Mouse (Mus musculus) liver, embryonic 16.5 days (tissue): ENCODE measurements around the gene Cradd. TPM values are rescaled to one million over a fixed set of nuclear protein-coding genes. Genes with fewer than 3 reads are reported as not detected.

Source experiments
- ATAC-seq: fragments of 200-750 bp; cut with Nextera tagmentation; 2 replicates; pipeline ENCODE4 v1.8.0; 2017; ENCODE audit warnings: low read depth, mild to moderate bottlenecking, moderate number of reproducible peaks, moderate library complexity
- H3K27ac ChIP-seq: fragments of 300-500 bp; sonication (generic); 2 replicates; pipeline ENCODE4 v1.5.1; 2014; ENCODE audit warnings: mild to moderate bottlenecking, low read length
- H3K27me3 ChIP-seq: fragments of 300-500 bp; sonication (generic); 2 replicates; pipeline ENCODE4 v1.6.1; 2014; ENCODE audit warnings: low read depth, low read length, mixed read lengths; ENCODE audit not compliant: control insufficient read depth, insufficient read depth
- H3K36me3 ChIP-seq: fragments of 300-500 bp; sonication (generic); 2 replicates; pipeline ENCODE4 v1.6.1; 2014; ENCODE audit warnings: mild to moderate bottlenecking; ENCODE audit not compliant: control insufficient read depth, insufficient read depth
- H3K4me1 ChIP-seq: fragments of 300-500 bp; sonication (generic); 2 replicates; pipeline ENCODE4 v1.6.1; 2014; ENCODE audit warnings: low read depth, low read length, mixed read lengths; ENCODE audit not compliant: control insufficient read depth
- H3K4me2 ChIP-seq: fragments of 300-500 bp; sonication (generic); 2 replicates; pipeline ENCODE4 v1.6.1; 2014; ENCODE audit warnings: low read depth, low read length, mixed read lengths
- H3K4me3 ChIP-seq: fragments of 300-500 bp; sonication (generic); 2 replicates; pipeline ENCODE4 v1.5.1; 2014; ENCODE audit warnings: low read depth, mild to moderate bottlenecking, low read length
- H3K9ac ChIP-seq: fragments of 300-500 bp; sonication (generic); 2 replicates; pipeline ENCODE4 v1.6.1; 2014; ENCODE audit warnings: low read depth, low read length
- H3K9me3 ChIP-seq: fragments of 300-500 bp; sonication (generic); replicated peaks from 2 replicates; pipeline ENCODE4 v1.6.1; 2016; ENCODE audit warnings: low read length; ENCODE audit not compliant: control insufficient read depth
- WGBS: fragments of 180-500 bp; shearing (Covaris S2); extraction: QIAGEN DNeasy Blood & Tissue Kit; methylation state at CpG from one replicate; pipeline ENCODE4 v1.1.7; 2014; ENCODE audit not compliant: insufficient replicate concordance; 5-methylcytosine and 5-hydroxymethylcytosine counted together
- polyA plus RNA-seq: library from polyadenylated mRNA; unstranded; fragments of >200 nt; fragmentation: Nextera tagmentation; extraction: Ambion mirVana; gene quantifications from 2 replicates; pipeline ENCODE4 v1.2.1, GENCODE M21; 2015

Cradd gene
- polyA plus RNA-seq, 1 experiment from 2014 or later, result 4.4 TPM

GRCm38 (mm10) chr10:95191881-95192280, 132.1 kb downstream of the Cradd start:
- no peak overlapping the region for H3K27ac ChIP-seq
- ATAC-seq, result peak; percentile 57
- H3K9me3 ChIP-seq, result no peaks in the 10 kb centered on the region
- H3K4me1 ChIP-seq, result peaks cover 18% of the 10 kb centered on the region
- no peak overlapping the region for H3K4me3 ChIP-seq
- 0 out of 2 replicates have a peak overlapping the region, but pooled peaks have one; percentile 18 for H3K4me2 ChIP-seq
- 25% methylated on average over 3 of the region's 3 CpGs for WGBS
- no peaks in the 10 kb centered on the region for H3K36me3 ChIP-seq
- H3K9ac ChIP-seq, result no peak overlapping the region
- no peaks in the 10 kb centered on the region for H3K27me3 ChIP-seq

GRCm38 (mm10) chr10:95191151-95191655, 132.7 kb downstream of the Cradd start:
- Histone ChIP-seq H3K27me3 (no peaks in the 10 kb centered on the region), H3K4me3 (no peak overlapping the region), H3K9ac (no peak overlapping the region), H3K36me3 (no peaks in the 10 kb centered on the region), H3K9me3 (no peaks in the 10 kb centered on the region), H3K4me1 (peaks cover 17% of the 10 kb centered on the region), H3K27ac (no peak overlapping the region), H3K4me2 (no peak overlapping the region)
- 72% methylated on average over 9 of the region's 9 CpGs for WGBS
- no peak for ATAC-seq

DNA sequence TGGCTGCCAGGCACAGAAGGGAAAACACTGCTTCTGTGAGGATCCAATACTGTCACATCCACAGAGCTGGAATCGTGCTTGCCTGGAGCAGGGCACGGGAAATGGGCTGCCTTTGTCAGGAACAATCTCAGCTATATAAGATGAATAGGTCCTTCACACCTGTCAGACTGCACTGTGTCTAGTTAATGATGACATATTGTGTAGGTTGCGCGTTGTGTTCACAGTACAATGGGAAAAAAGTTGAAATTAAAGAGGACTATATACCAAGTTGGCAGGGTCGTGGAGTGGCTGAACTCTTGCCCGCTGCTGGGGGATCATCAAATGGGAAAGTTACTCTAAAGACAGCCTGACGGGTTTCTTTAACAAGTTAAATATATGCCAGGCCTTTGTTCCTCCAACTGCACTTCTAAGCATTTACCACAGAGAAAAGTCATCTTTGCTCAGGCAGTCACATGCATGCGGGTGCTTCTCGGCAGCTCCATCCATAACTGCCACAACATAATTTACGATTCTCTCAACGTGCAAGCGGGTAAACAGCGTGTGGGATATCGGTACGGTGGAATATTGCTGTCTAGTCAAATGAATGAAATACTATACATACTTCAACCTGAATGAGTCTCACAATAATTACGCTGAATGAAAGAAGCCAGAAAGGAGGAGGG, 134.3 kb downstream of the Cradd start:
- Histone ChIP-seq H3K9ac (no peak overlapping the region), H3K4me1 (peaks cover 10% of the 10 kb centered on the region)
- ATAC-seq, result no peak

DNA sequence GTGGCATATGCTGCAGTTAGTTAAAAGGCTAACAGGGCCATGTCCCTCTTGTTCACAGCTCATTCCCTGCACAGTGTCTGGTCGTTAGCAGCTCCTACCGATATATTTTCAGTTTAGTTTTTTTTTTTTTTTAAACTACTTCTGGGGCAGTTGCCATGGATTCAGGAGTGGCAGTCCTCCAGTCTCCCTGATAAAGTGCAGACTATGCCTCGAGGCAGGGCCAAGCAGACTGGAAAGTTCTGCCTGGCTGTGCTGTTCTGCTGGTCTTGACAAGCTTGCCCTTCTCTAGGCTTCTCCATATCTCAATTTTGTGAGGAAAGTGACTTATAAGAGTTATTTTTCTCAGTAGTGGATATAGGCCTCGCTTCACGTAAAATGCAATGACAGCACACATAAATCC, 139.7 kb downstream of the Cradd start:
- H3K9ac ChIP-seq, result no peak overlapping the region
- 66% methylated on average over 5 of the region's 5 CpGs for WGBS
- H3K9me3 ChIP-seq, result no peaks in the 10 kb centered on the region
- ATAC-seq, result no peak
- H3K4me3 ChIP-seq, result no peak overlapping the region
- H3K4me1 ChIP-seq, result peaks cover 3% of the 10 kb centered on the region; the same call in 1 of the 2 replicates
- no peaks in the 10 kb centered on the region for H3K27me3 ChIP-seq
- H3K36me3 ChIP-seq, result no peaks in the 10 kb centered on the region
- H3K4me2 ChIP-seq, result no peak overlapping the region
- H3K27ac ChIP-seq, result no peak overlapping the region

More for the DNA sequence above, 134.3 kb downstream of the Cradd start:
- no peaks in the 10 kb centered on the region for H3K9me3 ChIP-seq
- H3K27me3 ChIP-seq, result no peaks in the 10 kb centered on the region
- no peak overlapping the region for H3K27ac ChIP-seq
- H3K4me2 ChIP-seq, result no peak overlapping the region
- H3K4me3 ChIP-seq, result no peak overlapping the region
- no peaks in the 10 kb centered on the region for H3K36me3 ChIP-seq
- WGBS, result 75% methylated on average over 16 of the region's 16 CpGs

DNA sequence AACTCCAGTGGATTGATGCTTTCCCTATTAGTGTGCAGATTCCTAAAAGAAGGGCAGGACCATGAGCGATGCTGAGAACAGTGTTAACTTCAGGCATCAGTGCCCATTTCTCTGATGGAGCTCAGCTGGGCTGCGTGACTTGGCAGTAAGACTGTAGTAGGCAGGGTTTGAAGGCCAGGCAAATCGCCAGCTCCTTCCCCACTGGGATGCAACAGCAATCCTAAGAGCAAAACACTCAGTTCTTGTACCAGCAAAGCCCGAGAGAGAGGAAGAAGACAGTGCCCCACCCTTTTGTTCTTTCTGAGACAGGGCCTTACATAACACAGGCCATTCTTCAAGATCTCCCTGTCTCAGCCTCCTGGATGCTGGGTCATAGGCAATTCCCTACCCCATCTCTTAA, 140.9 kb downstream of the Cradd start:
- WGBS, result 56% methylated on average over 4 of the region's 4 CpGs
- ATAC-seq, result no peak
- no peak overlapping the region for H3K4me3 ChIP-seq

DNA sequence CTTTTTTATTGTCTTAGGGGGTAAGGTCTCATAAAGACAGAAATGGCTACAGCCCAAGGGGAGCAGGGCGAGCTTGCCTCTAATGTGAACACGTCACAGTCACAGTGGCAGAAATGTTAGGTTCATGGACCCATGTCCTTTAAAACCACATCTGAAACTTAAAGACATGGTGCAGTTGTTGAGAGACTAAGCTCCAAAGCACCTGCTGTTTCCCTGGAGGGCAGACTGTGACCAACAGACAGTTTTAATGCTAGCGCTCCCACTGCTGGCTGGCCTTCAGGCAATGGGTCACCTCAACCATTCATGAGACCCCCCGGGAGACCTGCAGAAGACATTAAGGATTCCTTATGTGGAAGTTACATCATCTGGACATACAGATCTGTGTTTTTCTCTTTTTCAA, 141.5 kb downstream of the Cradd start:
- Histone ChIP-seq H3K27ac (no peak overlapping the region), H3K27me3 (no peaks in the 10 kb centered on the region), H3K4me2 (no peak overlapping the region), H3K36me3 (no peaks in the 10 kb centered on the region), H3K4me3 (no peak overlapping the region), H3K4me1 (peaks cover 3% of the 10 kb centered on the region; the same call in 1 of the 2 replicates), H3K9ac (no peak overlapping the region), H3K9me3 (no peaks in the 10 kb centered on the region)
- no peak for ATAC-seq
- WGBS, result 68% methylated on average over 4 of the region's 4 CpGs

More for the DNA sequence above, 140.9 kb downstream of the Cradd start:
- Histone ChIP-seq H3K9ac (no peak overlapping the region), H3K27ac (no peak overlapping the region), H3K27me3 (no peaks in the 10 kb centered on the region), H3K9me3 (no peaks in the 10 kb centered on the region), H3K4me1 (peaks cover 3% of the 10 kb centered on the region; the same call in 1 of the 2 replicates), H3K36me3 (no peaks in the 10 kb centered on the region), H3K4me2 (no peak overlapping the region)

DNA sequence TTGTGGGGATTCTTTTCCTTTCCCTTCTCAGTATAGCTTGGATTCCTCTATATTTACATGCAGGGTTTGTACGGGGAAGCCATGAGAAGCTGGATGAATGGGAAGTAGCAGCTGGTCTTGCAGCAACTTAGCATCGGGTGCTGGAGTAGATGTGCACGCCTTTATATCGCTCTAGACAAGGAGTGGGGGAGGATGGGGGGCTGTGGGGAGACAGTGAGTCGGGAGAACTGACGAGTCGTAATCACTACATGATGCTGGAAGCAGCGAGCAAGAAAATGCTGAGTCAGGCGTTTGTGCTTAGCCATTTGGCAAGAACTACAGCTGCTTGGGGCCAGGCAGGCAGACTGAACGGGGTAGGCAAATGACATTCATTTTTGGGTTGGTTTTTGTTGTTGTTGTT, 142.4 kb downstream of the Cradd start:
- Histone ChIP-seq H3K27me3 (no peaks in the 10 kb centered on the region), H3K4me2 (no peak overlapping the region), H3K4me1 (peaks cover 3% of the 10 kb centered on the region; the same call in 1 of the 2 replicates), H3K36me3 (no peaks in the 10 kb centered on the region), H3K9me3 (no peaks in the 10 kb centered on the region), H3K9ac (no peak overlapping the region), H3K27ac (no peak overlapping the region), H3K4me3 (no peak overlapping the region)
- ATAC-seq, result no peak
- 29% methylated on average over 10 of the region's 10 CpGs for WGBS

DNA sequence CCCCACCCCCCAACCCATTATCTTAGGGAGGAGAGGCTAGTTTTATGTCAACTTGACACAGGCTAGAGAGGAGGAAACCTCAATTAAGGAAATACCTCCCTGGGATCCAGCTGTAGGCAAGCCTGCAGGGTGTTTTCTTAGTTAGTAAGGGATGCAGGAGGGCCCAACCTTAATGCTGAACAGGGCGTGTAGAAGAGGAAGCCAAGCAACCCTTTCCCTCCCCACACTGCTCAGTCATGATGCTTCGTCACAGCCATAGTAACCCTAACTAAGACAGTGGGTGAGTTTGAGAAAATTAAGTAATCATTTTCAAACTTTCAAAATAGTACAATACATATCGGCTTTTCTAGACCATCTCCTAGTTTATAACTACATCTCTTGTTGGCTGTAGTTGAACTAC, 143.0 kb downstream of the Cradd start:
- Histone ChIP-seq H3K4me2 (no peak overlapping the region), H3K9ac (no peak overlapping the region), H3K36me3 (no peaks in the 10 kb centered on the region), H3K4me1 (peaks cover 3% of the 10 kb centered on the region; the same call in 1 of the 2 replicates), H3K4me3 (no peak overlapping the region), H3K27me3 (no peaks in the 10 kb centered on the region), H3K9me3 (no peaks in the 10 kb centered on the region), H3K27ac (no peak overlapping the region)
- 45% methylated on average over 3 of the region's 3 CpGs for WGBS
- no peak for ATAC-seq

- H3K27me3 ChIP-seq, result no peaks in the 10 kb centered on the region
- 15% methylated on average over 8 of the region's 8 CpGs for WGBS
- no peak overlapping the region for H3K27ac ChIP-seq
- no peaks in the 10 kb centered on the region for H3K36me3 ChIP-seq
- no peaks in the 10 kb centered on the region for H3K9me3 ChIP-seq
- no peak overlapping the region for H3K4me3 ChIP-seq
- peak; percentile 13; the same call in 1 of the 2 replicates for ATAC-seq
- no peak overlapping the region for H3K9ac ChIP-seq
- H3K4me2 ChIP-seq, result no peak overlapping the region
- H3K4me1 ChIP-seq, result peaks cover 3% of the 10 kb centered on the region; the same call in 1 of the 2 replicates
Observed at GRCm38 (mm10) chr10:95180177-95180576, 143.8 kb downstream of the Cradd start.
